Comparison of ENCODE assay signal across 10 mouse cellular contexts in the genomic region with DNA sequence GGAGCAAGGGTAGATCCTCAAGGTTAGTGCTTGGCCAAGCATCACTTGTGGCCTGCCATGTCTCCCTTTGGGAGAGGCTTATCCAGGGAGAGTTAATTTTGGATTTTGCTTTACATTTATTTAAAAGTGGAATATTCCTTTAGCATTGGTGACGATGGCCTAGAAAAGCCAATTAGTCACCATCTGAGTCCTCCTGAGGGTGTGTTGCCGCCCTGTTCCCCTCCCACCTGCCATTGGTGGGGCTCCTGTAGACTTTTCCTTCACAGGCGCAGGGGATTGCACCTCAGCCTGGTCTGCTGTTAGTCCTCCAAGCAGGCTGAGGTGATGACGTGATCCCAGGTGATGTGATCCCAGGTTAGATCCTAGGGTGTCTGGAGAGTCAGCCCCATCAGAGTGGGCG.
"Had no signal": no experiment of that assay in that cellular context is flagged by ENCODE, and none has a peak within 500 bp of the region (broad histone marks: within the 10 kb centered on the region; RNA-seq: fewer than 3 reads in every experiment).

No protein-coding gene starts in this region.

- DNase-seq: retina, postnatal 1 day; right cerebral cortex, postnatal 25 days; right cerebral cortex, postnatal 4 days; spleen, adult 18-20 months; thymus, adult 18-20 months; thymus, adult 2 months; thymus, postnatal 14 days; thymus, postnatal 25 days; thymus, postnatal 36 days; thymus, postnatal 4 days had no signal
